Mouse (Mus musculus) ES-Bruce4 (cell line): ENCODE measurements around the gene Casz1.

Experiments
- CTCF ChIP-seq: IDR thresholded peaks from one replicate; pipeline ENCODE4 v1.8.1; 2011; ENCODE audit warnings: low read depth, low read length
- EP300 ChIP-seq: IDR thresholded peaks from 2 replicates; pipeline ENCODE4 v1.6.1; 2011; ENCODE audit warnings: low read depth, low read length; ENCODE audit not compliant: insufficient read depth
- POLR2A ChIP-seq: IDR thresholded peaks from one replicate; pipeline ENCODE4 v1.8.1; 2011; ENCODE audit warnings: low read length; ENCODE audit not compliant: insufficient read depth

GRCm38 (mm10) chr4:148823281-148823680 lies 19.1 kb downstream of the Casz1 start:
- TF ChIP-seq CTCF (no peak), EP300 (no peak), POLR2A (no peak)
